Mouse (Mus musculus) C2C12 (cell line): ENCODE data around the gene Arpc5l.

Experiments used
- CTCF ChIP-seq: IDR thresholded peaks from one replicate; pipeline ENCODE4 v1.5.1; 2011; ENCODE audit not compliant: control insufficient read depth, insufficient read depth, insufficient read length
- MAX ChIP-seq: IDR thresholded peaks from one replicate; pipeline ENCODE4 v1.6.1; 2011; ENCODE audit warnings: mild to moderate bottlenecking, control low read depth

GRCm38 (mm10) chr2:38975181-38975580 is 30.0 kb upstream of the Arpc5l start:
- no peak for TF ChIP-seq MAX
- TF ChIP-seq CTCF, result no peak
